Mouse (Mus musculus) hindbrain, embryonic 13.5 days (tissue): ENCODE measurements around the gene Jmjd1c. TPM values are rescaled to one million over a fixed set of nuclear protein-coding genes. Genes with fewer than 3 reads are reported as not detected.

ENCODE experiments used
- polyA plus RNA-seq: library from polyadenylated mRNA; unstranded; fragments of >200 nt; fragmentation: Nextera tagmentation; extraction: Ambion mirVana; gene quantifications from 2 replicates; pipeline ENCODE4 v1.2.1, GENCODE M21; 2015

The Jmjd1c gene
- polyA plus RNA-seq, 1 experiment from 2014 or later, result 50.3 TPM

Other genes with a start within 250 kb of the Jmjd1c start
- gene Reep3, start 820 bp downstream of the Jmjd1c start, polyA plus RNA-seq, result 42.6 and 44.9 TPM in 2 replicates
- 44.0 and 44.5 TPM in 2 replicates for gene Nrbf2, start 189.2 kb downstream of the Jmjd1c start, polyA plus RNA-seq